Mouse (Mus musculus) G1E (cell line): ENCODE data around the gene Serpine2. TPM values are rescaled to one million over a fixed set of nuclear protein-coding genes. Genes with fewer than 3 reads are reported as not detected.

Source experiments
- ATAC-seq: 2 replicates; pipeline ENCODE4 v1.8.0; 2016; ENCODE audit warnings: mild to moderate bottlenecking; ENCODE audit not compliant: insufficient number of reproducible peaks, poor library complexity, low FRiP score, severe bottlenecking; ENCODE audit errors: extremely low read depth
- DNase-seq: peaks from one replicate; pipeline ENCODE4 v3.0.0; 2012; ENCODE audit warnings: low spot score
- H3K27me3 ChIP-seq: 2 replicates; pipeline ENCODE4 v1.6.1; 2012; ENCODE audit warnings: mild to moderate bottlenecking, low read length, inconsistent platforms; ENCODE audit not compliant: insufficient read depth
- H3K36me3 ChIP-seq: replicated peaks from 2 replicates; pipeline ENCODE3; 2012; ENCODE audit warnings: mild to moderate bottlenecking, inconsistent platforms
- H3K4me1 ChIP-seq: 2 replicates; pipeline ENCODE4 v1.6.1; 2012; ENCODE audit warnings: low read depth, low read length, inconsistent platforms, mixed read lengths; ENCODE audit not compliant: insufficient read depth
- H3K4me3 ChIP-seq: 2 replicates; pipeline ENCODE4 v1.5.1; 2012; ENCODE audit warnings: low read depth, mild to moderate bottlenecking, inconsistent platforms, low read length, moderate library complexity, mixed read lengths
- H3K9me3 ChIP-seq: replicated peaks from 2 replicates; pipeline ENCODE4 v1.6.1; 2012; ENCODE audit warnings: inconsistent platforms
- CTCF ChIP-seq: IDR thresholded peaks from 2 replicates; pipeline ENCODE4 v1.5.1; 2012; ENCODE audit warnings: low read depth, low read length, inconsistent platforms, mixed read lengths
- GATA1 ChIP-seq: IDR thresholded peaks from 2 replicates; pipeline ENCODE4 v1.6.1; 2012; ENCODE audit warnings: borderline replicate concordance, low read length, inconsistent platforms, mixed read lengths
- GATA2 ChIP-seq: IDR thresholded peaks from 2 replicates; pipeline ENCODE4 v1.6.1; 2012; ENCODE audit warnings: low read depth, low read length, inconsistent platforms, borderline replicate concordance
- POLR2AphosphoS5 ChIP-seq: IDR thresholded peaks from 2 replicates; pipeline ENCODE4 v1.6.1; 2012; ENCODE audit warnings: low read depth, low read length, inconsistent platforms; ENCODE audit not compliant: insufficient replicate concordance
- TAL1 ChIP-seq: conservative IDR thresholded peaks from 2 replicates; pipeline ENCODE4 v1.6.1; 2012; ENCODE audit warnings: low read depth, low read length, inconsistent platforms, mixed read lengths
- polyA plus RNA-seq: library from polyadenylated mRNA; stranded (reverse); fragments of >175 nt; gene quantifications from 2 replicates; pipeline ENCODE4 v1.2.3, GENCODE M21; 2012
- total RNA-seq, 2 experiments: library from RNA; stranded (forward) in 1 of 2; stranded (reverse) in 1 of 2; fragments of 200-1000 nt in 1 of 2; fragments of >200 nt in 1 of 2; fragmentation: Nextera tagmentation in 1 of 2; gene quantifications; 2 replicates each; pipeline ENCODE4 v1.2.3; 2014 to 2017

The Serpine2 gene
- total and polyA plus RNA-seq, 3 experiments, result 0.44 TPM; not detected in 2

- Histone ChIP-seq H3K27me3 (no peaks in the 10 kb centered on the region), H3K4me3 (no peak overlapping the region), H3K4me1 (peaks cover 36% of the 10 kb centered on the region), H3K36me3 (peaks cover 29% of the 10 kb centered on the region), H3K9me3 (no peaks in the 10 kb centered on the region)
- DNase-seq (no peak), ATAC-seq (no peak)
- no peak for TF ChIP-seq GATA1
- no peak for TF ChIP-seq GATA2
- TF ChIP-seq CTCF, result no peak
- no peak for TF ChIP-seq TAL1
- no peak for TF ChIP-seq POLR2AphosphoS5
Measured at GRCm38 (mm10) chr1:79756417-79756816, 104.6 kb downstream of the Serpine2 start.

GRCm38 (mm10) chr1:79755376-79755775 lies 105.6 kb downstream of the Serpine2 start:
- Histone ChIP-seq H3K9me3 (no peaks in the 10 kb centered on the region), H3K36me3 (peaks cover 29% of the 10 kb centered on the region), H3K4me1 (peaks cover 31% of the 10 kb centered on the region), H3K27me3 (no peaks in the 10 kb centered on the region), H3K4me3 (no peak overlapping the region)
- ATAC-seq (no peak), DNase-seq (no peak)
- TF ChIP-seq GATA2, result no peak

- H3K4me1 ChIP-seq, result peaks cover 28% of the 10 kb centered on the region
- DNase-seq (no peak), ATAC-seq (no peak)
- no peaks in the 10 kb centered on the region for H3K9me3 ChIP-seq
- TF ChIP-seq POLR2AphosphoS5 (no peak), CTCF (no peak), TAL1 (no peak), GATA1 (no peak), GATA2 (no peak)
- H3K27me3 ChIP-seq, result no peaks in the 10 kb centered on the region
- H3K36me3 ChIP-seq, result peaks cover 29% of the 10 kb centered on the region
- H3K4me3 ChIP-seq, result no peak overlapping the region
Measured at GRCm38 (mm10) chr1:79754936-79755335, 106.0 kb downstream of the Serpine2 start.

- TF ChIP-seq GATA2 (no peak), POLR2AphosphoS5 (no peak), TAL1 (no peak), GATA1 (no peak), CTCF (no peak)
- Histone ChIP-seq H3K27me3 (no peaks in the 10 kb centered on the region), H3K36me3 (peaks cover 31% of the 10 kb centered on the region), H3K4me3 (no peak overlapping the region), H3K4me1 (peaks cover 23% of the 10 kb centered on the region), H3K9me3 (no peaks in the 10 kb centered on the region)
- no peak for DNase-seq
- no peak for ATAC-seq
Measured at GRCm38 (mm10) chr1:79753456-79753855, 107.5 kb downstream of the Serpine2 start.

GRCm38 (mm10) chr1:79752714-79753340 lies 108.2 kb downstream of the Serpine2 start:
- H3K4me3 ChIP-seq, result no peak overlapping the region
- TF ChIP-seq TAL1 (no peak), CTCF (no peak), GATA2 (no peak), POLR2AphosphoS5 (no peak), GATA1 (no peak)
- no peaks in the 10 kb centered on the region for H3K9me3 ChIP-seq
- ATAC-seq, result no peak
- peaks cover 30% of the 10 kb centered on the region for H3K36me3 ChIP-seq
- H3K27me3 ChIP-seq, result no peaks in the 10 kb centered on the region
- peaks cover 23% of the 10 kb centered on the region for H3K4me1 ChIP-seq
- no peak for DNase-seq

- Histone ChIP-seq H3K27me3 (no peaks in the 10 kb centered on the region), H3K4me3 (no peak overlapping the region), H3K9me3 (no peaks in the 10 kb centered on the region), H3K4me1 (peaks cover 23% of the 10 kb centered on the region), H3K36me3 (peaks cover 27% of the 10 kb centered on the region)
- TF ChIP-seq TAL1, result no peak
- TF ChIP-seq POLR2AphosphoS5, result no peak
- no peak for TF ChIP-seq GATA2
- TF ChIP-seq GATA1, result no peak
- TF ChIP-seq CTCF, result no peak
- ATAC-seq, result peak; percentile 58
- DNase-seq, result peak; percentile 25
Measured at GRCm38 (mm10) chr1:79752015-79752695, 108.8 kb downstream of the Serpine2 start.

GRCm38 (mm10) chr1:79751186-79751585 lies 109.8 kb downstream of the Serpine2 start:
- Histone ChIP-seq H3K4me1 (peaks cover 23% of the 10 kb centered on the region), H3K4me3 (no peak overlapping the region), H3K27me3 (no peaks in the 10 kb centered on the region), H3K9me3 (no peaks in the 10 kb centered on the region), H3K36me3 (peaks cover 21% of the 10 kb centered on the region)
- no peak for TF ChIP-seq GATA2
- TF ChIP-seq TAL1, result no peak
- TF ChIP-seq CTCF, result no peak
- no peak for TF ChIP-seq POLR2AphosphoS5
- TF ChIP-seq GATA1, result no peak
- DNase-seq (no peak), ATAC-seq (no peak)
